Mouse (Mus musculus) midbrain, embryonic 16.5 days (tissue): ENCODE data around the gene Eef1akmt2. TPM values are rescaled to one million over a fixed set of nuclear protein-coding genes. Genes with fewer than 3 reads are reported as not detected.

Experiments
- ATAC-seq: fragments of 200-750 bp; cut with Nextera tagmentation; 2 replicates; pipeline ENCODE4 v1.8.0; 2017; ENCODE audit warnings: moderate TSS enrichment
- H3K27ac ChIP-seq: fragments of 300-500 bp; sonication (generic); 2 replicates; pipeline ENCODE4 v1.5.1; 2014; ENCODE audit warnings: mild to moderate bottlenecking, low read length, mixed read lengths
- H3K27me3 ChIP-seq: fragments of 300-500 bp; sonication (generic); 2 replicates; pipeline ENCODE4 v1.6.1; 2014; ENCODE audit warnings: low read depth, low read length, mixed read lengths; ENCODE audit not compliant: control insufficient read depth, insufficient read depth
- H3K36me3 ChIP-seq: fragments of 300-500 bp; sonication (generic); 2 replicates; pipeline ENCODE4 v1.6.1; 2014; ENCODE audit warnings: mild to moderate bottlenecking, low read length, moderate library complexity, mixed read lengths; ENCODE audit not compliant: control insufficient read depth, insufficient read depth
- H3K4me1 ChIP-seq: fragments of 300-500 bp; sonication (generic); 2 replicates; pipeline ENCODE4 v1.6.1; 2014; ENCODE audit warnings: mild to moderate bottlenecking, low read length, mixed read lengths; ENCODE audit not compliant: control insufficient read depth, insufficient read depth
- H3K4me2 ChIP-seq: fragments of 300-500 bp; sonication (generic); 2 replicates; pipeline ENCODE4 v1.6.1; 2014; ENCODE audit warnings: mild to moderate bottlenecking, low read length, mixed read lengths
- H3K4me3 ChIP-seq: fragments of 300-500 bp; sonication (generic); 2 replicates; pipeline ENCODE4 v1.5.1; 2014; ENCODE audit warnings: low read depth, mild to moderate bottlenecking, low read length, moderate library complexity, mixed read lengths
- H3K9ac ChIP-seq: fragments of 300-500 bp; sonication (generic); 2 replicates; pipeline ENCODE4 v1.6.1; 2014; ENCODE audit warnings: low read depth, low read length, mixed read lengths
- H3K9me3 ChIP-seq: fragments of 300-500 bp; sonication (generic); replicated peaks from 2 replicates; pipeline ENCODE4 v1.6.1; 2014; ENCODE audit warnings: mild to moderate bottlenecking, low read length, mixed read lengths; ENCODE audit not compliant: control insufficient read depth, poor library complexity, severe bottlenecking
- WGBS: fragments of 180-500 bp; shearing (Covaris S2); extraction: QIAGEN DNeasy Blood & Tissue Kit; methylation state at CpG from one replicate; pipeline ENCODE4 v1.1.7; 2014; 5-methylcytosine and 5-hydroxymethylcytosine counted together
- polyA plus RNA-seq: library from polyadenylated mRNA; unstranded; fragments of >200 nt; fragmentation: Nextera tagmentation; extraction: Ambion mirVana; gene quantifications from 2 replicates; pipeline ENCODE4 v1.2.1, GENCODE M21; 2015

Eef1akmt2 gene
- polyA plus RNA-seq, 1 experiment from 2014 or later: 94.3 TPM

DNA sequence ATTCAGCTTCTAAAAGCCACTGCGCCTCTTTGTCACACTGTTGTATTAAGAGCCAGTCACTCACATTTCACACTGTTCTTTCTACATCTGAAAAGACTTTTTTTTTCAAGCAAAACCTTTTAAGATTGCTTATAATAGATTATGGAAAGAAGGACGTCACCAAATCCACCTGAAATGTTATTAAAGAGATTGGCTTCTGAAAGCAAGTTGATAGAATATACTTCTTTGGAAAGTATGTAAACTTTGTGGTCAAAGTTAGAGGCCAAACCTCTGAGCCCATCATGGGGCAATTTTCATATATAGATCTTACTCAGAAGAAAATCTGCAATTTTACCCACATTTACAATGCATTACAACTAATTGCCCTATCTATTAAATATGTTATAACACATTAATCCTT is 35.9 kb downstream of the Eef1akmt2 start:
- 31% methylated on average over 2 of the region's 2 CpGs for WGBS
- no peaks in the 10 kb centered on the region for H3K27me3 ChIP-seq
- H3K27ac ChIP-seq: no peak overlapping the region
- H3K4me3 ChIP-seq: no peak overlapping the region
- H3K36me3 ChIP-seq: no peaks in the 10 kb centered on the region
- H3K9ac ChIP-seq: no peak overlapping the region
- peaks cover 13% of the 10 kb centered on the region for H3K4me1 ChIP-seq
- ATAC-seq: no peak
- no peaks in the 10 kb centered on the region for H3K9me3 ChIP-seq
- no peak overlapping the region for H3K4me2 ChIP-seq

DNA sequence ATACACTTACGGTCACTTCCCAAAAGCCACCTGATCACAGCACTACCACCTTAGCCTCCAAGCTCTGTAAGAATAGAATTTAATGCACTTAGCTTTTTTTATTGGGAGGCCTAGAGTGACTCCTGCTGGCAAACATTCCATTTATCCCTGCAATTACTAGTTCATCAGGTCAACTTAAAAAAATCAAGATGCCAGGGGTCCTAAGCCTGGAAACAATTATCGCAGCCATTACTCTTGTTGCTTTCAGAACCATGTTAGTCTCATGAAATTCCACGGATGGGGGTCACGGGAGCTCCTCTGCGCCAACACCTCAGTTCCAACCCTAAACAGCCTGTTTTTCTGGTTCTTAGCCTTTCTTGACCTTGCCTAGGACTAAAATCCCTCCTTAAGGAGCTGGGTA is 37.4 kb downstream of the Eef1akmt2 start:
- H3K9me3 ChIP-seq: no peaks in the 10 kb centered on the region
- no peak for ATAC-seq
- 79% methylated on average over 5 of the region's 5 CpGs for WGBS
- H3K4me1 ChIP-seq: peaks cover 20% of the 10 kb centered on the region
- H3K27ac ChIP-seq: no peak overlapping the region
- H3K36me3 ChIP-seq: no peaks in the 10 kb centered on the region
- no peaks in the 10 kb centered on the region for H3K27me3 ChIP-seq
- no peak overlapping the region for H3K9ac ChIP-seq
- H3K4me3 ChIP-seq: no peak overlapping the region
- H3K4me2 ChIP-seq: no peak overlapping the region

DNA sequence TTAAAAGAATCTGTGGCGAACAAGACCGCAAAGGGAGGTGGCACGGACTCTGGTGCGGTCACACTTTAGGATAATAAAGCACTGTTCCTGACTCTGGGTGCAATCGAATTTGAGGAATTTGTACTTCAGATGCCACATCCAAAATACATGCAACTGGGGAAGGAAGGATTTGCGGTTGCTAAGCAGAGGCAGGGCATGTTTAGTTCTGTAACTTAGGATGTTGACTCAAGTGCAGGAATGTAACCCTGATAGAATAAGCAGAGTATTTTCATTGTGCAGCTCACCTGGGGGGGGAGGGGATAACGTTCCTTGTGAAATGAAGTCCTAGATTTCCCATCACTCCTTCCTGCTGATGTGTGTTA is 38.4 kb downstream of the Eef1akmt2 start:
- 1% methylated on average over 7 of the region's 7 CpGs for WGBS
- H3K9me3 ChIP-seq: no peaks in the 10 kb centered on the region
- no peaks in the 10 kb centered on the region for H3K36me3 ChIP-seq
- H3K27me3 ChIP-seq: no peaks in the 10 kb centered on the region
- peak overlapping the region; percentile 96 for H3K4me2 ChIP-seq
- peak overlapping the region; percentile 73 for H3K9ac ChIP-seq
- peaks cover 30% of the 10 kb centered on the region for H3K4me1 ChIP-seq
- H3K27ac ChIP-seq: peak overlapping the region; percentile 77
- no peak for ATAC-seq
- peak overlapping the region; percentile 67 for H3K4me3 ChIP-seq

DNA sequence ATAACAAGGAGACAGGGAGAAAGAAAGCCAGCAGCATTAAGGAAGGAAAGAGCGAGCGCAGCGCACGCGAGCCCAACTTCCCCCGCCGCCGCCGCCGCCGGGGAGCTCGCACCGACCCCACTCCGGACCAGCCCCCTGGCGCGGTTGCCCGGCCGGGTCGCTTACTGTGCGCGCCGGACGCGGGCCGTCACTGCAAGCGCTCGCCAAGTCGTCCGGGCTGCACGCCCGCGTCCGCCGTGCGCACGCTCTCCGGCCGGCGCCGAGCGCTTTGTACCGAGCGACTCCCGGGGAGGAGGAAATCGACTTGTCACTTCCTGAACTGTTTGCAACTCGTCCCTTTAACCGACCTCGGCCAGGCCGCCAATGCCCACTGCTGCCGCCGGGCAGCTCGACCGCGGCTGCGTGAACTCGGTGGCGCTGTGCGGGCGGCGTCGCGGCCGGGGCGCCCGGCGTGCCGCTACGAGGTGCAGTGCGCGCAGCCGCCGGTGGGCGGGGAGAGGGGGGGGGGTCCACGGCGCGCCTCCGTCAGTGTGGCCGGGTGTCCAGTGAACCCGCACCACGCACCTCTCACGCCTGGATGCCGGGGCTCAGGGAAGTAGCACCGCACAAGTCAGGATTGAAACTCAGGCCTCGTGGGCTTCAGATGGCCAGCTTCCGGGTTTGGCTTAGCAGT is 38.9 kb downstream of the Eef1akmt2 start, which contains the start of gene Fam53b:
TSS of gene Fam53b (minus strand) at position 471 of the 673 bp plus-strand sequence.
- under 1% methylated on average over 67 of the region's 85 CpGs for WGBS
- Histone ChIP-seq H3K27ac (peak within 1 kb of the TSS; percentile 77), H3K4me3 (peak within 1 kb of the TSS; percentile 67), H3K4me1 (peaks cover 36% of the 10 kb centered on the region), H3K27me3 (no peaks in the 10 kb centered on the region), H3K9ac (peak within 1 kb of the TSS; percentile 73), H3K4me2 (peak within 1 kb of the TSS; percentile 96), H3K36me3 (no peaks in the 10 kb centered on the region), H3K9me3 (no peaks in the 10 kb centered on the region)
- peak; percentile 70 for ATAC-seq

DNA sequence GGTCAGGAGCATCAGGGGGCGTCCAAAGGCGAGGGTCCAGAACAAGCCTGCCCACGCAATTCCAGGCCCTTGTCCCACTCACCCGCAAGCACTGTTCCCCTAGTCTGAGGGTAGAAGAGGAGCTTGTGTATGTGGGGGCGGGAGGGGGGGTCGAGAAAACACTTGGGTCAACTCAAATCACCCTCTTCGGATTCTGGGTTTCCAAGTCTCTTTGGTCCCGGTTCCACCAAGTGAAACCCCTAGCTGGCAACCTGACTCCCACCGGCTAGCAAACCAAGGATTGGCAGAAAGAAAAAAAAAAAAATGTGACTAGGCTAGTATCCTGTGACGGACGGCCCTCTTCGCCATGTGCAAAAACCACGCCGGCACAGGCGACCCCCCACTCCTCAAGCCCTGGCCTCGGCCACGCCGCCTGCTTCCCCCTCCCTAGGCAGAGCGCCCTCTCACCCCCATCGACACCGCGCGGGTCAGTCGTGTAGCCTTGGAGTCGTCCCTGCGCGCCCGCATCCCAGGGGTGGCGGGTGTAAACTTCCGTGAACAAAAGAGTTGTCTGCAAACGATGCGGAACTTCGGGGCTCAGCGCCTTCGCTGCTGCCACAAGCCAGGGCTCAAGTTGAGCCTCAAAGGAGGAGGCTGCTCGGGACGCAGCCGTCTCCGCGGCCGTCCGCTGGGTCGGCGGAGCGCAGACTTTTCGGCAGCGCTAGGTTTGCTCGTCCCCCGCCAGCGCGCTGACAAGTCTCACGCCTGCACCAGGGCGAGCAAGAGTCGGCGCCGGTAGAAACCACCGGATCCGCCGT is 39.7 kb downstream of the Eef1akmt2 start:
- Histone ChIP-seq H3K4me2 (peak overlapping the region; percentile 96), H3K27ac (peak overlapping the region; percentile 77), H3K36me3 (no peaks in the 10 kb centered on the region), H3K4me1 (peaks cover 41% of the 10 kb centered on the region), H3K9me3 (no peaks in the 10 kb centered on the region), H3K9ac (peak overlapping the region; percentile 73), H3K4me3 (peak overlapping the region; percentile 67), H3K27me3 (no peaks in the 10 kb centered on the region)
- ATAC-seq: peak; percentile 61
- under 1% methylated on average over 59 of the region's 59 CpGs for WGBS

DNA sequence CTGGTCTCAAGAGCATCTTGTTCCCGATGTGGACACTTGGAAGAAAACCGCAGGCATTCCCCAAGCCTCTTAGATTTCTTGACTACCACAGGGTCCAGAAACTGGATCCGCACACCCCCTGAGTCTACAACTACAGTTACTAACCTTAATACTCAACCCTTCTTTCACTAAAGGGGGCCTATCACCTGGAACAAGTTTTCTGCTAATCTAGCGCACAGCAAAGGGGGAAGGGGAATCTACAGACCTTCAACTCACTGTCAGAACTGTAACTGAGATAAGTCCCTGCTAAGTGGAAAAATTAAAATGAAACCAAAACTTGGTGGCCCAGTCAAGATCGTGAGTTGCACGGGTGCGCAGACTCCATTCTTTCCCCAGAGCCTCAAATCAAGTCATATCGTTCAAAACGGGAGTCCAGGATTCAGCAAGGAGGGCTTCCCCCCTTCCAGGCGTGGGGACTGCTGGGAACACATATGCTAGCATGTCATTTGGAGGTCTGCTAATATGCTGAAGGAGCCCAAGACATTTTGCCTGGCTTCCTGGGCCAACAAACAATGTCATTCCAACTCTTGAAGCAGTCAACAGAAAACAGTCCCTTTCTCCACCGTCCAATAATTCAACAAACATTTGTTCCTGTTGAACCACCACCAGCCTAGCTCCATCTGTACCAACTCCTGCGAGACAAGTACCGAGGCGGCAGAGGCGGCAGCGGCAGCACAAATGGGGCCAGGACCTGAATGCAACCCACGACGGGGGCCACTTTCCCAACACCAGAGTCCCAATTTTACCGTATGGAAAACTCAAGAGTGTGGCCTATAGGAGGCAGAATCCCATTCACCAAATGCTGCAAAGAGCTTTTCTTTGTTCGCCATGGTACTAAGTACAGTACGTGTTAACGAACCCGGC is 40.5 kb downstream of the Eef1akmt2 start:
- Histone ChIP-seq H3K4me2 (peak overlapping the region; percentile 96), H3K36me3 (no peaks in the 10 kb centered on the region), H3K27me3 (no peaks in the 10 kb centered on the region), H3K4me3 (peak overlapping the region; percentile 67), H3K4me1 (peaks cover 49% of the 10 kb centered on the region), H3K9me3 (no peaks in the 10 kb centered on the region), H3K27ac (peak overlapping the region; percentile 77), H3K9ac (peak overlapping the region; percentile 73)
- no peak for ATAC-seq
- WGBS: 15% methylated on average over 23 of the region's 23 CpGs

DNA sequence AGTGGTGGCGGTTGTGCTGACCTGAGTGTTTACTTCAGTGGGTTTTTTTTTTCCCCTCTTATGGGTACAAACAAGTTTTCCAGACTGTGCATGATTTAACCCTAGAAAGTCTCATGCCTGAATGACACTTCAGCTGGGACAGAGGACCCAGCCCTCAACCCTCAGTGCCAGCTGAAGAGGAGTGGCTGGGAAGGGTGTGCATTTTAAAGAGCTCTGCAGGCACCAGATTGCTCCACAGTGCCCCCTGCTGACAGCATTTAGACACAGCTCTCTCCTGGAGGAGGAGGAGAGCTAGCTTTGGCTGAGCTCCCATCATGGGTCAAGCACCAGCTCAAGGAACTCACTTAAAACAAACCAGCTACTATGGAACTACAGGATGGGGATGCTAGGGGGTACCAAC is 41.6 kb downstream of the Eef1akmt2 start:
- H3K4me1 ChIP-seq: peaks cover 60% of the 10 kb centered on the region
- H3K27ac ChIP-seq: no peak overlapping the region
- no peaks in the 10 kb centered on the region for H3K9me3 ChIP-seq
- H3K9ac ChIP-seq: no peak overlapping the region
- 61% methylated on average over 1 of the region's 1 CpGs for WGBS
- no peak overlapping the region for H3K4me2 ChIP-seq
- no peak overlapping the region for H3K4me3 ChIP-seq
- H3K36me3 ChIP-seq: no peaks in the 10 kb centered on the region
- peak; percentile 22; the same call in 1 of the 2 replicates for ATAC-seq
- H3K27me3 ChIP-seq: no peaks in the 10 kb centered on the region

DNA sequence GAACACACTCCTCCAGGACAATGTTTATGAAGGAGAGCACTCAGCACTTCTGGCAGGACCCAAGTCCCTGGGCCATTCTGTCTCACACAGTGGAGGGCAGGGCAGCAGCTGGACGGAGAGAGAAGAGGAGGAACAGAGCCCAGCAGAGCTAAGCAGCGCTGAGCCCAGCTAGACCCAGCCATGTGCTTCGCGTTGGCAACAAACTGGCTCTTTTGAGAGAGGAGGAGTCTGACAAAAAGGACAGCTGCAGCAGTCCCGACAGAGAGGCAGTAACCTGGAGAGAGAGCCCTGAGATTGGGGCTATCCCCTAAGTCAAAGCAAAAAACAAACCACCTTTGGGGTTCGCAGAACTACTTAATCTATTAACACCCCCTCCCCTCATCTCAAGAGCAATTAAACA is 42.1 kb downstream of the Eef1akmt2 start:
- 17% methylated on average over 6 of the region's 6 CpGs for WGBS
- ATAC-seq: no peak
- H3K27ac ChIP-seq: no peak overlapping the region
- H3K9me3 ChIP-seq: no peaks in the 10 kb centered on the region
- H3K27me3 ChIP-seq: no peaks in the 10 kb centered on the region
- no peak overlapping the region for H3K9ac ChIP-seq
- H3K4me2 ChIP-seq: no peak overlapping the region
- peaks cover 62% of the 10 kb centered on the region for H3K4me1 ChIP-seq
- H3K4me3 ChIP-seq: no peak overlapping the region
- no peaks in the 10 kb centered on the region for H3K36me3 ChIP-seq
